Mouse (Mus musculus): ENCODE measurements around the gene Rgp1.

Gene Rgp1

DNA sequence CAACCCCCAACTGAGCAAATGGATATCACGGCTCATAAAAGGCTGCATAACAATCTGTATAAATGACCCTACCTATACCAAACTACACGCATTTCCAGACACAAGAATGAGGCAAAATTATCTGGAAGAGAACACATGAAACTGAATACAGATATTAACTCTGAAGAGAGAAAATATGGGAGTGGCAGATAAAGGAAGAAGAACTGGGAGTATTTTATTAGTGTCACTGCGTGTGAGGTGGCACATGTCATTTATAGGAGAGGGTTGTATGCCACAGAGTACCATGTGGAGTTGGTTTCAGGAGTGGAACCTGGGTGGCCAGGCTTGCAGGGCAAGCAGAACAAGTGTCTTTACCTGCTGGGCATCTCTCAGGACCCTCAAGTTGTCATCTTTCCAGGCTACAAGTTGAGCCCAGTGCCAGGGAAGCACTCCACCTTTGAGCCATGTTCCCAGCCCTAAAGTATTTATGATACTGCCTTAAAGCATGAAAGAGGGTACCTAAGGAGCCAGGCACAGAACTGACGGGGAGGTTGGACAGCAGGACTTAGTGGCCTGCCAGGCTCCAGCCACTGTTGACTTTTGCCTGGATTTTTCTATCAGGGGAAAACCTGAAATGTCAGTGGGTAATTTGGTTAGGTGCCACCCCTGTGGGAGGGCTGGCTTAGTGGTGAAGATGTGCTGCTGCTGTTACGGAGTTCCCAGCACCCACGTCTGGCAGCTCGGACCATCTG lies 20.3 kb downstream of the Rgp1 start:
- peak; percentile 57 for DNase-seq

GRCm38 (mm10) chr4:43600195-43600934 lies 21.9 kb downstream of the Rgp1 start:
- DNase-seq = peak; percentile 61

GRCm38 (mm10) chr4:43604099-43604498 lies 25.6 kb downstream of the Rgp1 start:
- DNase-seq = no peak

- DNase-seq = peak; percentile 72
Observed at GRCm38 (mm10) chr4:43604751-43605685, 26.5 kb downstream of the Rgp1 start.

GRCm38 (mm10) chr4:43612534-43612933 lies 34.0 kb downstream of the Rgp1 start:
- DNase-seq = peak; percentile 36

DNA sequence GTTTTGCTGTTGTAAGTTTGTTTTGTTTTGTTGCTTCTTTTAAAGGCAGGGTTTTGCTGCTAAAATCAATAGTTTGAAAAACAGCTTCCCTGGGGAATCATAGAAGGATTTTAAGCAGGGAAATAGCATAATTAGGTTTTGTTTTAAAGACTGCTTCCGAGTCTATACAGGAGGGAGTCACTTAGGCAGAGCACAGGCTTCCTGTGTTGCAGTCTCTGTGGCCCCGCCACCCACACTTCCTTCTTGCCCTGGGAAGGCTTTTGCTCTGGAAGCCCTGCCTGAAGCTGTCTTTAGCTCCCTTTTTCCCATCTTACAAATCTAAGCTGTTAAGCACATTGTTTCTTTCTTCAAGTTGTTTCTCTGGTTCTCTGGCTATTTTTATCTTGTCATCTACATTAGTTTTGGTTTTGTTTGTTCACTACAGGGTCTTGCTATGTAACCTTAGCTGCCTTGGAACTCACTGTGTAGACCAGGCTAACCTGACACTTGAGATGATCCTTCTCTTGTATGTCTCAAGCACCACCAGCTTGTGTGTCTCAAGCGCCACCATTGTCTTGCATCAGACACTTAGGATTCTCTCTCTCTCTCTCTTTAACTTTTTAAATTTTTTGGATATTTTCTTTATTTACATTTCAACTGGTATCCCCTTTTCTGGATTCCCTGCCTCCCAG lies 34.7 kb downstream of the Rgp1 start:
- DNase-seq = peak; percentile 89

DNA sequence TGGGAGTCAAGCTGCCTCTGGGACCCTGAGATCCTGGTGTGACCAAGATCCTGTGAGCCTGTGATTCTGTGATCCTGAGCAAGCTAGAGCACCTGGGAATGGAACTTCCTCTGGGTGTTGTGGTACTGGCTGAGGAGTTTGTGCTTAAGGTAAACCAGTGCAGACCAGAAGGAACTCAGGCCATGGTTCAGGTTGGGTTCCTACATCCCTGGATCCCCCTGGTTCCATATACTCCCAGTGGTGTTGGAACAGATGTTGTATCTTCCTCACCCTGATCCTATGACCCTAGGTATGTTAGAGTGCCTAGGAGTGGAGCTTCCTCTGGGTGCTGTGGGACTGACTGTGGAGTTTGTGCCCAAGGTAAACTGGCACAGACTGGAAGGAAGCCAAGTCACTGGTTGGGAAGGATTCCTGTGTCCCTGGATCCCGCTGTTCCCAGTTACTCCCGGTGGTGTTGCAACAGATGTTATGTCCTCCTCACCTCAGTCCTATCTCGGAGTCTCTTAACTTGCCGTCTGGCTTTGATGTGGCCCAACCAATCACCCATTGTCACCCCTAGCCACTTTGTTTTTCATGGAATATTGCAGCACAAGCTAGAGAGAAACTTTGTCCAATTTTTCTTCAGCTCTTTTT lies 41.7 kb downstream of the Rgp1 start:
- peak; percentile 81 for DNase-seq

- DNase-seq = peak; percentile 87
Observed at GRCm38 (mm10) chr4:43629106-43629817, 50.7 kb downstream of the Rgp1 start.

- peak; percentile 98 for DNase-seq
Observed at GRCm38 (mm10) chr4:43630030-43630581, 51.6 kb downstream of the Rgp1 start.

- no peak for DNase-seq
Observed at GRCm38 (mm10) chr4:43630671-43631045, 52.1 kb downstream of the Rgp1 start.

DNA sequence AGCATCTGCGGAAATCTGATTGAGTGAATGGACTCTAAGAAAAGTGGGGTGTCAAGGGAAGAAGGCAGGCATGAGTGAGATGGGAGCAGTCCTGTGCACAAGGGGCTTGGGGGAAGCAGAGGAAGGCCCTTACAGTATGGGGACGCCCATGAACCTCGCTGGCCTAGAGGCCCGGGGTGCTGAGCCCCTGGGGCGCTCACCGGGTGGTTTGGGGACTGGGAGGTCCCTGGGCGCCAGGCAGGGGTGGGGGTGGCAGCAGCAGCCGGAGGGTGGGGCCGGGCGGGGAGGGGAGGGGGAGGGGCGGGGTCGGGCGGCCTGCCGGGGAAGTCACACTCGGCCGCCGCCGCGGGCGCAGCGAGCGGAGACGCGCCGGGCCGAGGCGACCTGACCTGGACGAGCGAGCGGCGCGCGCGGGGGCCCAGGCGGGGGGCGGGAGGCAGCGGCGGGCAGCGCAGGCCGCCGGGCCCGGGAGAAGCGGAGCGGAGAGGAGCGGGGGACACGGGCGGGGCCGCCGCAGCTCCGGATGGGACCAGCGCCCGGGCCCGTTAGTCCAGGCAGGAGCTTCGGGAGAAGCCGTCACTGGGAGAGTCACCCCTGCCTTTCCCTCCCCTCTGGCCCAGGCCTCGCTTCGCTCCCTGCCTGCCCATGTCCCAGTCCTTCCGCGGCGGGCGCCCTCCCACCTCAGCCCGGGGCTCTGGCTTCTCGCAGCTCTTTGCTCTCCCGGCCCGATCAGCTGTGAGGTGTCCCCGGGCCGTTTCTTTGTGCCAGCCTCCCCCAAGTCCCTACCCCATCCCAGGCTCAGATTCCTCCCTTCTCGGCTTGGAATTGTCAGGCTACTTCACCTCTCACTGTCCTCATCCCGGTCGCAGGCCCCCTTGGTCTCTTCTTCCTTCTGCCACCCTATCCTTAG lies 52.8 kb downstream of the Rgp1 start, which contains the start of gene Npr2:
TSS of gene Npr2 (plus strand) at position 890 of the 910 bp plus-strand sequence.
- peak; percentile 98 for DNase-seq

DNA sequence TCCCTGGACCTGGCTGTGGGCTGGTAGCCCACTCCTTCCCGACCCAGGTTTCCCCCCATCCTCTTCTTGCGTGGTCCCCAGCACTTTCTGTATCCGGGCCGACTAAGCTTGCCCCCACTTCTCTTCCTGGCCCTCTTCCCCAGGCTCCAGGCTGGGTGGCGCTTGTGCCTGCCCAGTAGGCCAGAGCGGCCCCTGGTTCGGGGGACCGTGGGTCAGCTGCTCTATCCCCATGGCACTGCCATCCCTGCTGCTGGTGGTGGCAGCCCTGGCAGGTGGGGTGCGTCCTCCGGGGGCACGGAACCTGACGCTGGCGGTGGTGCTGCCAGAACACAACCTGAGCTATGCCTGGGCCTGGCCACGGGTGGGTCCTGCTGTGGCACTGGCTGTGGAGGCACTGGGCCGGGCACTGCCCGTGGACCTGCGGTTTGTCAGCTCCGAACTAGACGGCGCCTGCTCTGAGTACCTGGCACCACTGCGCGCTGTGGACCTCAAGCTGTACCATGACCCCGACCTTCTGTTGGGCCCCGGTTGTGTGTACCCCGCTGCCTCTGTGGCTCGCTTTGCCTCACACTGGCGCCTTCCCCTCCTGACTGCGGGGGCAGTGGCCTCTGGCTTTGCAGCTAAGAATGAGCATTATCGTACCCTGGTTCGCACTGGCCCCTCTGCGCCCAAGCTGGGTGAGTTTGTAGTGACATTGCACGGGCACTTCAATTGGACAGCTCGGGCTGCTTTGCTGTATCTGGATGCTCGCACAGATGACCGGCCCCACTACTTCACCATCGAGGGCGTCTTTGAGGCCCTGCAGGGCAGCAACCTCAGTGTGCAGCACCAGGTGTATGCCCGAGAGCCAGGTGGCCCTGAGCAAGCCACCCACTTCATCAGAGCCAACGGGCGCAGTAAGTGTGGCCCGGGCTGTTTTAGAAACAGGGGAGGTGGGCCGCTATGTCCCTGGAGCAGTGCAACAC lies 53.7 kb downstream of the Rgp1 start:
- DNase-seq = peak; percentile 96

DNA sequence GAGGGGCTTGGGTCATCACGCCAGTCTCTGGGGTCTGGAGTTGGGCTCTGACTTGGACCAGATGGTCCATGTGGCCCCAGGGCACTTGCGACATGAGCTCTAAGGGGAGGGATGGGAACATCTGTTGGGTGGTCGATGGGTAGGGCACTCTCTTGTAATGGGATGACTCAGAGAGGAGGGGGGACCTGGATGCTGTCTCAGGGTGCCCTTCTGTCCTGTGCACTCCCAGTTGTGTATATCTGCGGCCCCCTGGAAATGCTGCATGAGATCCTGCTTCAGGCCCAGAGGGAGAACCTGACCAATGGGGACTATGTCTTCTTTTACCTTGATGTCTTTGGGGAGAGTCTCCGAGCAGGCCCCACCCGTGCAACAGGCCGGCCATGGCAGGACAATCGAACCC lies 54.8 kb downstream of the Rgp1 start:
- peak; percentile 87 for DNase-seq

DNA sequence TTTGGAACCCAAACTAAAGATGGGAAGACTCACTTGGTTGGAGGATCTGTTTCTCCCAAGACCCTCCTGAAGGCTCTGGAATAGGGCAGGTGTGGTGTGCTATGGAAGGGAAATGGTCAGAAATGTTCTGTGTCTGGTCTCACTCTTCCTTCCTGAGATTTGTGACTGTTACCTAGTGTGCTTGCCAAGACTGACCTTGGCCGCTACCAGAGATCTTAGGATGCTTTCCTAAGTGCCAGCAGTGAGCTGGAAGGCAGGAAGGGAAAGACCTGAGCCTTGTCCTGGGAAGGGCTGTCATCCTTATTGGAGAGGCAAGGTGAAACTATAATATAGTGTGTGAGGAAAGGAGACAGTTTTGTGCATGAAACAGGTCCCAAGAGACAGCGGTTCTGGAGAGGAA lies 55.2 kb downstream of the Rgp1 start:
- peak; percentile 84 for DNase-seq

DNA sequence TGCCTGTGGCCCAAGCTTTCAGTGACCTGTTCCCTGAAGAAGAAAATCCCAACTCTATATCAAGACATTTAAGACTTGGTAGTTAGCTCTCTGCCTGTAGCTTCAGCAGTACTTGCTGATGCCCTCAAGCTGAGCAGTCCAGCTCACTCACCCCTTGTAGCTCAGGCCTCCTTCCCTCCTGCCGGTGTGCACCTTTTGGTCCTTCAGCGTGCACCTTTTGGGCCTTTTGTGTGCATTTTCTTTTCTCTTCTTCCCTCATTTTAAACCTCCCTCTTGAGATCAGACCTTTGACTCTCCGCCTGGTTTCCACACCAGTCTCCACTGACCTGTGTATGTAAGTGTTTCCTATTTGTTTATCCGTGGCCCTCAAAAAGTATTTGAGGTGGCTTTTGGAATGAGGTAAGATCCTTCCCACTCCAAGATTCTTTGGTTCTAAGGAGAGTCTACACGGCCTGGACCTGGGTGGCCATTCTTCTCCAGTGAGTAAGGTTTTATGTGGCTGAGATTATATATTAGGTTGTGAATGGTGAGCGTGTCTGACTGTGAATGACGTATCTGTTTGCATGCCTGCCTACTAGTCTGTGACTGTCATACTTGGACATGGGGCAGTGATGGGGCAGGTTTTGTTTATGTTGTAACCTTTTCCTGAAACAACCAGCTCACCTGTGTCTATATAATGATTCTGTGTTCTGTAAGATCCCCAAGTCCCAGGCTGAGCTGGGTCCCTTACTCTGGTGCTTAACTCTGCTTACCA lies 56.3 kb downstream of the Rgp1 start:
- peak; percentile 60 for DNase-seq

GRCm38 (mm10) chr4:43636751-43637150 lies 58.2 kb downstream of the Rgp1 start:
- DNase-seq = peak; percentile 62

All from heart, adult 11 months (tissue).